Mouse (Mus musculus) neutrophil, adult 83 days (primary cell): ENCODE measurements around the gene Gsto1. TPM values are rescaled to one million over a fixed set of nuclear protein-coding genes. Genes with fewer than 3 reads are reported as not detected.

ENCODE experiments used
- total RNA-seq, 2 experiments: library from RNA; stranded (reverse); gene quantifications; one replicate each; pipeline ENCODE4 v1.2.4; 2023

Gsto1 gene
- total RNA-seq: 10 to 100 TPM; 57.4 to 64.0 TPM

GRCm38 (mm10) chr19:47854796-47855783 lies at the start of gene Gsto1:
Gene Gsto1 (plus strand): TSS chr19:47854970.

GRCm38 (mm10) chr19:47865353-47865947 lies 10.7 kb downstream of the Gsto1 start, which contains the start of gene Gsto2:
Gene Gsto2 (plus strand): TSS chr19:47865534.

Other genes starting within 250 kb of the Gsto1 start
- not detected for gene Col17a1, start 162.9 kb upstream of the Gsto1 start, total RNA-seq
- gene Sfr1, start 123.3 kb upstream of the Gsto1 start, total RNA-seq: 10 to 100 TPM; 53.1 to 53.9 TPM
- gene Gsto2, start 10.6 kb downstream of the Gsto1 start, total RNA-seq: under 1 TPM in 1 of 2 experiments, not detected in 1; 0.60 TPM
- under 1 TPM in 1 of 2 experiments, not detected in 1; 0.38 TPM for gene Cfap43, start 64.3 kb downstream of the Gsto1 start, total RNA-seq
- gene Itprip, start 64.3 kb downstream of the Gsto1 start, total RNA-seq: 100 to 1,000 TPM; 182 to 224 TPM
- gene Cfap58, start 82.7 kb downstream of the Gsto1 start, total RNA-seq: not detected